Mouse (Mus musculus) testis, adult 2 months (tissue): Measurements from ENCODE around the gene Bckdha. TPM values are rescaled to one million over a fixed set of nuclear protein-coding genes. Genes with fewer than 3 reads are reported as not detected.
A peak's percentile ranks its signal among the peaks of the same experiment; 100 is the strongest.

Source experiments
- H3K27ac ChIP-seq: fragments of 200-500 bp; 2 replicates; pipeline ENCODE4 v1.5.1; 2012; ENCODE audit warnings: low read depth, low read length; ENCODE audit not compliant: control insufficient read depth, insufficient read depth
- H3K27me3 ChIP-seq: fragments of 200-500 bp; 2 replicates; pipeline ENCODE4 v1.6.1; 2012; ENCODE audit warnings: mild to moderate bottlenecking, low read length, moderate library complexity; ENCODE audit not compliant: control insufficient read depth, insufficient read depth
- H3K36me3 ChIP-seq: fragments of 200-500 bp; 2 replicates; pipeline ENCODE4 v1.6.1; 2012; ENCODE audit warnings: mild to moderate bottlenecking, low read length; ENCODE audit not compliant: control insufficient read depth, insufficient read depth
- H3K4me1 ChIP-seq: fragments of 200-500 bp; 2 replicates; pipeline ENCODE4 v1.6.1; 2012; ENCODE audit warnings: low read length; ENCODE audit not compliant: control insufficient read depth, insufficient read depth
- H3K4me3 ChIP-seq: fragments of 200-500 bp; 2 replicates; pipeline ENCODE4 v1.5.1; 2012; ENCODE audit warnings: low read depth, mild to moderate bottlenecking, low read length, moderate library complexity, mixed read lengths; ENCODE audit not compliant: control insufficient read depth
- CTCF ChIP-seq: fragments of 200-500 bp; IDR thresholded peaks from 2 replicates; pipeline ENCODE4 v1.5.1; 2012; ENCODE audit warnings: low read depth, mild to moderate bottlenecking, inconsistent platforms, low read length, moderate library complexity; ENCODE audit not compliant: control insufficient read depth, insufficient read depth, insufficient replicate concordance
- POLR2A ChIP-seq: fragments of 200-500 bp; IDR thresholded peaks from 2 replicates; pipeline ENCODE4 v1.6.1; 2012; ENCODE audit warnings: low read depth, mild to moderate bottlenecking, inconsistent platforms, low read length, moderate library complexity; ENCODE audit not compliant: control insufficient read depth
- polyA plus RNA-seq: library from polyadenylated mRNA; depleted of rRNA; stranded (reverse); fragments of >200 nt; gene quantifications from 2 replicates; pipeline ENCODE4 v1.2.3, GENCODE M21; 2012

The Bckdha gene
- polyA plus RNA-seq, 1 experiment: 69.0 TPM

GRCm38 (mm10) chr7:25672442-25672841, 13.7 kb upstream of the Bckdha start:
- no peaks in the 10 kb centered on the region for H3K27me3 ChIP-seq
- peaks cover 17% of the 10 kb centered on the region for H3K4me1 ChIP-seq
- peaks cover 2% of the 10 kb centered on the region for H3K36me3 ChIP-seq
- no peak overlapping the region for H3K27ac ChIP-seq
- no peak overlapping the region for H3K4me3 ChIP-seq
- no peak for TF ChIP-seq CTCF
- no peak for TF ChIP-seq POLR2A

GRCm38 (mm10) chr7:25671686-25672085, 12.9 kb upstream of the Bckdha start:
- H3K4me3 ChIP-seq: no peak overlapping the region
- peaks cover 2% of the 10 kb centered on the region for H3K36me3 ChIP-seq
- H3K27me3 ChIP-seq: no peaks in the 10 kb centered on the region
- no peak for TF ChIP-seq POLR2A
- no peak for TF ChIP-seq CTCF
- H3K27ac ChIP-seq: no peak overlapping the region
- peaks cover 15% of the 10 kb centered on the region for H3K4me1 ChIP-seq

GRCm38 (mm10) chr7:25670096-25670495, 11.3 kb upstream of the Bckdha start:
- no peaks in the 10 kb centered on the region for H3K27me3 ChIP-seq
- H3K4me3 ChIP-seq: no peak overlapping the region
- TF ChIP-seq CTCF: no peak
- no peak for TF ChIP-seq POLR2A
- H3K36me3 ChIP-seq: peaks cover 2% of the 10 kb centered on the region
- peaks cover 9% of the 10 kb centered on the region for H3K4me1 ChIP-seq
- no peak overlapping the region for H3K27ac ChIP-seq

- no peak overlapping the region for H3K4me3 ChIP-seq
- H3K27me3 ChIP-seq: no peaks in the 10 kb centered on the region
- peaks cover 4% of the 10 kb centered on the region for H3K4me1 ChIP-seq
- H3K27ac ChIP-seq: no peak overlapping the region
- H3K36me3 ChIP-seq: peaks cover 2% of the 10 kb centered on the region
- TF ChIP-seq CTCF (no peak), POLR2A (no peak)
These were observed 10.8 kb upstream of the Bckdha start for GRCm38 (mm10) chr7:25669631-25670030.

GRCm38 (mm10) chr7:25669158-25669557, 10.4 kb upstream of the Bckdha start:
- peaks cover 2% of the 10 kb centered on the region for H3K4me1 ChIP-seq
- H3K36me3 ChIP-seq: peaks cover 2% of the 10 kb centered on the region
- no peak overlapping the region for H3K4me3 ChIP-seq

GRCm38 (mm10) chr7:25666381-25666780, 7.6 kb upstream of the Bckdha start:
- Histone ChIP-seq H3K36me3 (peaks cover 2% of the 10 kb centered on the region), H3K27ac (peak overlapping the region; percentile 51), H3K4me3 (no peak overlapping the region), H3K4me1 (peaks cover 3% of the 10 kb centered on the region), H3K27me3 (no peaks in the 10 kb centered on the region)
- TF ChIP-seq CTCF (no peak), POLR2A (no peak)

More at GRCm38 (mm10) chr7:25669158-25669557, 10.4 kb upstream of the Bckdha start:
- TF ChIP-seq CTCF (no peak), POLR2A (no peak)
- Histone ChIP-seq H3K27ac (no peak overlapping the region), H3K27me3 (no peaks in the 10 kb centered on the region)

GRCm38 (mm10) chr7:25657785-25658184, 996 bp downstream of the Bckdha start:
- Histone ChIP-seq H3K4me3 (peak overlapping the region; percentile 96), H3K27ac (peak overlapping the region; percentile 95), H3K27me3 (no peaks in the 10 kb centered on the region), H3K4me1 (peaks cover 5% of the 10 kb centered on the region), H3K36me3 (no peaks in the 10 kb centered on the region; the same call in 1 of the 2 replicates)
- TF ChIP-seq POLR2A: no peak
- no peak for TF ChIP-seq CTCF
